Mouse (Mus musculus) cerebellum, adult 8-10 months (tissue): ENCODE data around the gene Mical2.

Source experiments
- DNase-seq: peaks from one replicate; pipeline ENCODE4 v3.0.0; 2022

Mical2 gene

GRCm38 (mm10) chr7:112242587-112242986 is 16.9 kb downstream of the Mical2 start:
- DNase-seq, result no peak

- DNase-seq, result peak; percentile 67
Measured at GRCm38 (mm10) chr7:112244071-112244470, 18.4 kb downstream of the Mical2 start.

GRCm38 (mm10) chr7:112244683-112245082 is 19.0 kb downstream of the Mical2 start:
- DNase-seq, result no peak

- no peak for DNase-seq
Measured at GRCm38 (mm10) chr7:112245839-112246438, 20.3 kb downstream of the Mical2 start.

GRCm38 (mm10) chr7:112246442-112246841 is 20.8 kb downstream of the Mical2 start:
- DNase-seq, result no peak

- no peak for DNase-seq
Measured at GRCm38 (mm10) chr7:112247890-112248289, 22.2 kb downstream of the Mical2 start.

- no peak for DNase-seq
Measured at GRCm38 (mm10) chr7:112249476-112249875, 23.8 kb downstream of the Mical2 start.

- no peak for DNase-seq
Measured at GRCm38 (mm10) chr7:112252065-112252464, 26.4 kb downstream of the Mical2 start.

- no peak for DNase-seq
Measured at GRCm38 (mm10) chr7:112254233-112254632, 28.6 kb downstream of the Mical2 start.

GRCm38 (mm10) chr7:112255248-112255866 is 29.7 kb downstream of the Mical2 start:
- DNase-seq, result no peak

GRCm38 (mm10) chr7:112258338-112258903 is 32.8 kb downstream of the Mical2 start:
- no peak for DNase-seq

GRCm38 (mm10) chr7:112259286-112259685 is 33.6 kb downstream of the Mical2 start:
- DNase-seq, result no peak

GRCm38 (mm10) chr7:112261121-112261520 is 35.5 kb downstream of the Mical2 start:
- no peak for DNase-seq

GRCm38 (mm10) chr7:112267266-112267665 is 41.6 kb downstream of the Mical2 start:
- DNase-seq, result no peak

GRCm38 (mm10) chr7:112268761-112269425 is 43.2 kb downstream of the Mical2 start:
- DNase-seq, result no peak

GRCm38 (mm10) chr7:112270870-112271269 is 45.2 kb downstream of the Mical2 start:
- peak; percentile 67 for DNase-seq

GRCm38 (mm10) chr7:112271627-112272026 is 46.0 kb downstream of the Mical2 start:
- DNase-seq, result no peak

GRCm38 (mm10) chr7:112272692-112273091 is 47.0 kb downstream of the Mical2 start:
- no peak for DNase-seq

GRCm38 (mm10) chr7:112273451-112273850 is 47.8 kb downstream of the Mical2 start:
- no peak for DNase-seq

- DNase-seq, result no peak
Measured at GRCm38 (mm10) chr7:112274611-112275010, 49.0 kb downstream of the Mical2 start.

GRCm38 (mm10) chr7:112275093-112275492 is 49.4 kb downstream of the Mical2 start:
- DNase-seq, result no peak

GRCm38 (mm10) chr7:112275883-112276282 is 50.2 kb downstream of the Mical2 start:
- DNase-seq, result no peak

GRCm38 (mm10) chr7:112276823-112277222 is 51.2 kb downstream of the Mical2 start:
- no peak for DNase-seq

- no peak for DNase-seq
Measured at GRCm38 (mm10) chr7:112278648-112279047, 53.0 kb downstream of the Mical2 start.
